ENCODE assay signal across 12 mouse cellular contexts in the genomic region with DNA sequence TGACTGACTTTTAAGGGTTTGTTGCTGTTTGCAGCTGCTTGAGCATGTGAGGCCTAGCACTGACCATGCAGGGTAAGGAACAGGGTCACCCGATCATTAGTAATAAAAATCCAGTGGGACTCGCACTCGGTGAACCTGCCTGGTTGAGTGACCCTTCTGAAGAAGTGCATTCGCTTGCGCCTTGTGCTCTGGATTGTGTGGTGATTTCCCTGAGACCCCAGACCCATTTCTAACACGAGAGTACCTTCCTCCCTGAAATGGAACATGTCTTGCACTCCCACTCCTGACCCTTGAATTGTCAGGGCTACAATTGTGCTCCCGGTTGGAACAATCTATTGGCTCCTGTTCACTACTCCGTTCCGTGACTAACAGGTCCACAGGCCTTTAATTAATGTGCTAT. TPM values are rescaled to one million over a fixed set of nuclear protein-coding genes. Genes with fewer than 3 reads are reported as not detected.
DNase-seq lines count a peak whose midpoint lies in the region; ATAC-seq and TF ChIP-seq lines count a peak whose summit lies in the region.
"Had no signal": no experiment of that assay in that cellular context is flagged by ENCODE, and none has a peak within 500 bp of the region (broad histone marks: within the 10 kb centered on the region; RNA-seq: fewer than 3 reads in every experiment).

No protein-coding gene starts in this region.

- no peak for TF ChIP-seq POLR2A in olfactory bulb, adult 2 months (IDR thresholded peaks at IDR 0.05; ENCODE audit: insufficient read depth, low read depth, low read length)

- H3K27me3 ChIP-seq in forebrain, embryonic 11.5 days (ENCODE audit: control insufficient read depth, insufficient read depth, low read length): peaks cover 5% of the 10 kb centered on the region; the same call in 1 of the 2 replicates
- H3K27me3 ChIP-seq in intestine, embryonic 14.5 days (replicated peaks; ENCODE audit: control insufficient read depth, insufficient read depth, low read length): 0 out of 2 replicates have a peak, but pooled peaks cover 14% of the 10 kb centered on the region

- H3K4me2 ChIP-seq in forebrain, embryonic 11.5 days (ENCODE audit: low read depth, low read length, severe bottlenecking): peak overlapping the region; percentile 87
- peak overlapping the region; percentile 61 for H3K4me2 ChIP-seq in intestine, embryonic 14.5 days (ENCODE audit: low read length)

- peak overlapping the region; percentile 97 for H3K27ac ChIP-seq in left cerebral cortex, adult 2 months
- H3K27ac ChIP-seq in forebrain, embryonic 11.5 days (ENCODE audit: low read depth, low read length): peak overlapping the region; percentile 83; the same call in 1 of the 2 replicates
- H3K27ac ChIP-seq in intestine, embryonic 14.5 days (ENCODE audit: low read depth): no peak overlapping the region
- H3K27ac ChIP-seq in olfactory bulb, adult 2 months (ENCODE audit: insufficient read depth, low read depth, low read length): peak overlapping the region; percentile 9; the same call in 1 of the 2 replicates

- H3K9ac ChIP-seq in forebrain, embryonic 11.5 days (ENCODE audit: low read length): peak overlapping the region; percentile 74
- no peak overlapping the region for H3K9ac ChIP-seq in intestine, embryonic 14.5 days (ENCODE audit: low read length)

- peaks cover 10% of the 10 kb centered on the region for H3K4me1 ChIP-seq in forebrain, embryonic 11.5 days (replicated peaks; ENCODE audit: control insufficient read depth, insufficient read depth, low read length)
- 0 out of 2 replicates have a peak, but pooled peaks cover 3% of the 10 kb centered on the region for H3K4me1 ChIP-seq in intestine, embryonic 14.5 days (replicated peaks; ENCODE audit: control insufficient read depth, insufficient read depth, low read length)
- peaks cover 15% of the 10 kb centered on the region for H3K4me1 ChIP-seq in olfactory bulb, adult 2 months (ENCODE audit: control insufficient read depth, insufficient read depth, low read length)

- no peaks in the 10 kb centered on the region for H3K9me3 ChIP-seq in forebrain, embryonic 11.5 days (ENCODE audit: control insufficient read depth, low read length)
- no peaks in the 10 kb centered on the region for H3K9me3 ChIP-seq in intestine, embryonic 14.5 days (ENCODE audit: control insufficient read depth, low read length)

- no peaks in the 10 kb centered on the region for H3K36me3 ChIP-seq in forebrain, embryonic 11.5 days (ENCODE audit: control insufficient read depth, insufficient read depth, low read length)
- H3K36me3 ChIP-seq in intestine, embryonic 14.5 days (ENCODE audit: control insufficient read depth, insufficient read depth, low read length): no peaks in the 10 kb centered on the region

- peak overlapping the region; percentile 94 for H3K4me3 ChIP-seq in left cerebral cortex, adult 2 months
- peak overlapping the region; percentile 60 for H3K4me3 ChIP-seq in forebrain, embryonic 11.5 days (ENCODE audit: low read depth, low read length)
- no peak overlapping the region for H3K4me3 ChIP-seq in intestine, embryonic 14.5 days (ENCODE audit: low read depth, low read length)
- peak overlapping the region; percentile 97 for H3K4me3 ChIP-seq in olfactory bulb, adult 2 months (ENCODE audit: insufficient read depth, low read depth, low read length)

- TF ChIP-seq CTCF in left cerebral cortex, adult 2 months (IDR thresholded peaks at IDR 0.05): no peak
- TF ChIP-seq CTCF in olfactory bulb, adult 2 months (IDR thresholded peaks at IDR 0.05; ENCODE audit: insufficient read depth, low read depth, low read length): no peak

- DNase-seq in left cerebral cortex, adult 2 months (ENCODE audit: extremely low spot score in 1 of 2, low spot score in 2 of 2): no peak
- no peak for DNase-seq in left cerebral cortex, adult 11 months (ENCODE audit: low spot score)
- no peak for DNase-seq in forebrain, embryonic 11.5 days (ENCODE audit: low spot score)
- DNase-seq in intestine, embryonic 14.5 days (ENCODE audit: low spot score): no peak
- no peak for DNase-seq in layer of hippocampus, postnatal 14 days (ENCODE audit: low spot score in 2 of 2)
- DNase-seq in frontal cortex, postnatal 36 days (ENCODE audit: low spot score in 2 of 2): no peak
- no peak for DNase-seq in right cerebral cortex, postnatal 4 days

- ATAC-seq in forebrain, embryonic 11.5 days (replicated peaks; ENCODE audit: low FRiP score): no peak
- no peak for ATAC-seq in intestine, embryonic 14.5 days (replicated peaks; ENCODE audit: low FRiP score, low TSS enrichment, low read depth)

- intact Hi-C loops in left cerebral cortex, adult 2 months (cut with DNase I): no loop called here

- WGBS in forebrain, embryonic 11.5 days: 45% methylated on average over 9 of the region's 9 CpGs
- WGBS in intestine, embryonic 14.5 days: 51% methylated on average over 9 of the region's 9 CpGs
- WGBS in olfactory bulb, adult 2 months: 34% methylated on average over 9 of the region's 9 CpGs

RNA-seq across cellular contexts. Expression of gene Ap3b2, which starts 1.1 kb away (rescaled TPM):
- 100 to 1,000 TPM; 159 to 162 TPM for total RNA-seq in left cerebral cortex, adult 2 months (2021)
- polyA plus RNA-seq in forebrain, embryonic 11.5 days (2014; fragmentation: Nextera tagmentation; extraction: Ambion mirVana): 26.1 and 27.3 TPM in 2 replicates
- polyA plus RNA-seq in intestine, embryonic 14.5 days (2014; fragmentation: Nextera tagmentation; extraction: Ambion mirVana): 7.4 and 8.3 TPM in 2 replicates
- not detected in 2 replicates for polyA plus RNA-seq in olfactory bulb, adult 2 months (2012; ENCODE audit: insufficient read depth, insufficient read length, low replicate concordance, missing spikeins)
- 100 to 1,000 TPM; 151 to 159 TPM for total RNA-seq in layer of hippocampus, postnatal 14 days (2021)
- total RNA-seq: megakaryocyte progenitor cell, adult 5-6 weeks had no signal

RNA-seq across cellular contexts. Expression of gene BC048679, which starts 5.5 kb away (rescaled TPM):
- not detected for total RNA-seq in left cerebral cortex, adult 2 months (2021)
- not detected in 2 replicates for polyA plus RNA-seq in forebrain, embryonic 11.5 days (2014; fragmentation: Nextera tagmentation; extraction: Ambion mirVana)
- polyA plus RNA-seq in intestine, embryonic 14.5 days (2014; fragmentation: Nextera tagmentation; extraction: Ambion mirVana): not detected in 2 replicates
- polyA plus RNA-seq in olfactory bulb, adult 2 months (2012; ENCODE audit: insufficient read depth, insufficient read length, low replicate concordance, missing spikeins): not detected in 2 replicates
- not detected for total RNA-seq in layer of hippocampus, postnatal 14 days (2021)
- total RNA-seq: adrenal gland, adult 8-10 months; heart, postnatal 4 days; left cerebral cortex, postnatal 36 days; megakaryocyte progenitor cell, adult 5-6 weeks had no signal

RNA-seq across cellular contexts. Expression of gene Cpeb1, which starts 37.4 kb away (rescaled TPM):
- total RNA-seq in left cerebral cortex, adult 2 months (2021): 100 to 1,000 TPM in 1 of 2 experiments, 10 to 100 TPM in 1; 98.1 to 101 TPM
- polyA plus RNA-seq in forebrain, embryonic 11.5 days (2014; fragmentation: Nextera tagmentation; extraction: Ambion mirVana): 1.1 and 2.4 TPM in 2 replicates
- polyA plus RNA-seq in intestine, embryonic 14.5 days (2014; fragmentation: Nextera tagmentation; extraction: Ambion mirVana): 1.3 and 2.0 TPM in 2 replicates
- polyA plus RNA-seq in olfactory bulb, adult 2 months (2012; ENCODE audit: insufficient read depth, insufficient read length, low replicate concordance, missing spikeins): not detected in 2 replicates
- 10 to 100 TPM; 66.2 to 72.0 TPM for total RNA-seq in layer of hippocampus, postnatal 14 days (2021)
- total RNA-seq: megakaryocyte progenitor cell, adult 5-6 weeks had no signal
